Mouse (Mus musculus) right cerebral cortex, postnatal 10 days (tissue): ENCODE data around the gene Neto2.
"Not testable (repeated sequence)": the region's sequence is repeated elsewhere in the genome, so short reads cannot be mapped to it uniquely, and the experiment has no call there.

Source experiments
- DNase-seq, 2 experiments: peaks; one replicate each; pipeline ENCODE4 v3.0.0; 2021; ENCODE audit warnings: low spot score in 2 of 2

Gene Neto2

DNA sequence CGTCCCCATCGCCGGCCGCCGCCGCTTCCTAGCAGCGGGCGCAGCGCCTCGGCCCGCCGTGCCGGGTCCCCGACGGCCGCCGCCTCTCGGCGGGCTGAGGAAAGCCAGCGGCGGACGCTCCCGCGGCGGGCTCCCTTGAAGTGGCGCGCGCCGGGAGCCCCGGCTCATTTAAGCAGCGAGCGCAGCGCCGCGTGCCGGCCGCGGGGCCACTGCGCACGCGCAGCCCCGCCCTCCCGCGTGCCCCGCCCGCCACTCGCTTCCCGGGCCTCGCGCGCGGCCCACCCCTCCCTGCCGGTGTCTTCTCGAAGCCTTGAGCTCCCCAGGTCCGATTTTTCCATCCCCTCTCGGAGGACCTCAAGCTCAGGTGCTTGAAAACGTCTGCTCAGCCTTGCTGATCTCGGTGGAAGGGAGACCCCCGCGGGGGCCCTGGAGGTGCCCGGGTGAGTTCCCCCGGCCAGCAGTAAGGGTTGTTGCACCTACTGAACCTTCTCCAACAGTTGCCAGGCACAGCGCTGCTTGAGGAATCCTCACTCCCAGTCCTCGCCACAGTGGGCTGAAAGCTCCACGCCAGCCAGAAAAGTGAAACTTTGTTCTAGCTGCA is at the start of gene Neto2:
TSS of gene Neto2 (minus strand) at position 174 of the 601 bp plus-strand sequence.
- peak; percentile 89 for DNase-seq

GRCm38 (mm10) chr8:85745053-85745452 is 44.3 kb upstream of the Neto2 start:
- DNase-seq = no peak

DNA sequence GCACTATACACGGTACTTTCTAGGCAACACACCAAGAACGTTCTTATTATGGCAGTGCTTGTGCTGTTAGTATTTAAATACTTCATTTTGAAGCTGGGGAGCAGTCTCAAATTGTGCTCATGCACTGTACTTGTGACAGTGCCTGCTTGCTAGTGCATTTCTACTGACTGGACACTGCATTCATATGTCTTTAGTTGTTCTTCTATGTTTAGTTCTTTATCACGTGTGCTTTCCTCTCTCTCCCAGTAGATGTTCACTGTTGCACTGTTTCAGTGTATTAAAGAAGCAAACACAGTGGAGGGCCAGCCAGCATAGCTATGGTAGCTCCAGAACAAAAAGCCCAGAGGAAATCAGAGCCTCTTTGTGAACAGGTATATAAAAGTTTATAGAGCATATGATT is 29.8 kb upstream of the Neto2 start:
- DNase-seq = no peak

- no peak for DNase-seq
These were observed 16.5 kb upstream of the Neto2 start for GRCm38 (mm10) chr8:85717271-85717670.

GRCm38 (mm10) chr8:85716696-85717095 is 16.0 kb upstream of the Neto2 start:
- DNase-seq = no peak

- no peak for DNase-seq
These were observed 6.3 kb upstream of the Neto2 start for GRCm38 (mm10) chr8:85706988-85707387.

DNA sequence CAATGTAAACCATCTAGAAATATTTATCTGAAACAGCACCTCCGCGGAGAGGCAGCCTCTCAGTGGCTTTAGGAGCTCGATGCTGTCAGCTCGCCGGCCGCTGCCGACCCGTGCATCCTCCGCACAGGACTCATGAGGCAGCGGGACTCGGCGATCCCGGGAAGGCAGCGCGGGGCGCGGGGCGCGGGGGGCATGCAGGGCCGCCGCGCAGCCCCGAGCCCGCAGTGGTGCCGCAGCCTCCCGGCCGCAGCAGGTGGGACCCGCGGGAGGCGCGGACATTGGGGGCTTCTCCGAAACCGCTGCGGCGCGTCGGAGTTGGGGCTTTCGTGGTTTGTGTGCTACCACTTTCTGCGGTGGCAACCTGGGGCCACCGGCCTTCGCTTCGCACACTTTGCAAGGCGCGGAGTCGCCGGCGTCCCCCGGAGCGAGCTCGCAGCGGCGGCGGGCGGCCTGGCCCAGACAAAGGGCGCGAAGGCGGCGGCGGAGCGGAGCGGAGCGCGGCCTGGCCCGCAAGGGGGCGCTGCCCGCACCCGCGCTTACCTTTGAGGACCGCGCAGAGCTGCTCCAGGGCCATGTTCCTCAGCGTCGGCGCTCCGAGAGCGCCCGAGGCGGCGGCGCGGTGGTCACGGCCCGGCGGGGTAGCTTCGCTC is 498 bp downstream of the Neto2 start:
- peak; percentile 70 to 76 for DNase-seq

- DNase-seq = peak; percentile 84 to 87
These were observed 1.7 kb downstream of the Neto2 start for GRCm38 (mm10) chr8:85699051-85699450.

DNA sequence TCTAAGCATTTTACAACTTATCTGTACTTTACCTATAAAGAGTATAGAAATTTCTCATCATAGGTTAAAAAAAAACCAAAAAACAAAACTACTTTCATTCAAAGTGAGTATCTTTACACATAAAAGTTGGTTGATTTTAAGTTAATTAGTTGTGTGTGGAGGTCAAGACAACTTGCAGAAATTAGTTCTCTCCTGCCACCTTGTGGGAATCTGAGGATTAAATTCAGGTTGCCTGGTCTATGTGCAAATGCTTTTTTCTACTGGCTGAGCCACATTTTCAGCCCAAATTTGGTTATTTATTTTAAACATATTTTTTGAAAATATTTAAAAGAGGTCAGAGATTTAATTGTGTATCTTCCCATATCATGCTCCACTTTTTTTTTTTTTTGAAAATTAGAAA is 35.6 kb downstream of the Neto2 start:
- peak in 1 of 2 experiments; percentile 34 for DNase-seq

DNA sequence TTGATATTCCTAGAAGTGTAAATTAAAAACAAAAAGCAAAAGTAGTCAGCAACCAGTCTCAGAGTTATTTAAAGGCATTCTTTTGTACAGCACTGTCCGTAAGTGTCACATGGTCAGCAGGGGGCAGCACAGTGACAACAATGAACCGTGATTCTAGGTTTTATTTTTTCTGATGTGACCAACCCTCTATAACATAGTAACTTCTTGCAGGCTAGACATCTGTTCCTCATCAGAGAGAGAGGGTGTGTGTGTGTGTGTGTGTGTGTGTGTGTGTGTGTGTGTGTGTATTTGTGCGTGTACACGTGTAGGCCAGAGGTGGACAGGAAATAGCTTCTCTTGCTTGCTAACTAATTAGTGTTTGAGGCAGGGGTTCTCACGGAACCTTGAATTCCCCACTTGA is 38.7 kb downstream of the Neto2 start:
- DNase-seq = peak; percentile 43 to 64

DNA sequence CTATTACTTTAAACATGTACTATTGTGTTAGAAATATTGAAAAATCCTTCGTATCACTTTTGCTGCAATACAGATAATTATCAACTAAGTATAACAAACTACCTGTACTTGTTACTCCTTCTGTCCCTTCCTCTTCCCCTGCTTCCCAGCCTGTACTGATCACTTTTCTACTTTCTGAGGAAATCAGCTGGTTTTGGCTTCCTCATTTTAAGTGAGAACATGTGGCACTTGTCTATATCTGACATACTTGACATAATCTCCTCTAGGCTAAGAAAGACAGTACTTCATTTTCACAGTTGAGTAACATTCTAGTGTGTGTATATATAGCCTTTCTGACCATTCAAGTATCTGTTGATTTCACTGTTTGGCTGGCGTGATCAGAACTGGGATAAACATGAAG is 49.5 kb downstream of the Neto2 start:
- DNase-seq = no peak

DNA sequence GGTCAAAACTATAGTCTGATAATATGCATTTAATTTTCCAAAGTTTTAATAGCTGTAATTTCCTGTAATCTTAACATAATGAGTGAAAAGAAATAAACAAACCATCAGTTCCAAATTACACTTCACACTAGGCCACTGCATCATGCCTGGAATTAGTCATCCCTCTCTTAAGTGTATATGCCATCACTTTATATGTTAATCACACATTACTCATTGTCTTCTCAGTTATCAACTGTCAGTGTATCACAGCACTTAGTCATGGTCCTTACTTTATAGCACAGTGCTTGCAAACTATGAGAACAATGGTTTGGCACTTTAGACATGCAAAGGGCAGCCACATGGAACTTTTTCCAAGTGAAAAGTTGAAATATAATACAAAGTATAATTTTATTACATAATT is 52.2 kb downstream of the Neto2 start:
- DNase-seq = no peak

- DNase-seq = no peak
These were observed 55.6 kb downstream of the Neto2 start for GRCm38 (mm10) chr8:85644921-85645665.

GRCm38 (mm10) chr8:85624450-85624849 is 76.3 kb downstream of the Neto2 start:
- no peak for DNase-seq

- no peak for DNase-seq
These were observed 77.5 kb downstream of the Neto2 start for GRCm38 (mm10) chr8:85623246-85623645.

DNA sequence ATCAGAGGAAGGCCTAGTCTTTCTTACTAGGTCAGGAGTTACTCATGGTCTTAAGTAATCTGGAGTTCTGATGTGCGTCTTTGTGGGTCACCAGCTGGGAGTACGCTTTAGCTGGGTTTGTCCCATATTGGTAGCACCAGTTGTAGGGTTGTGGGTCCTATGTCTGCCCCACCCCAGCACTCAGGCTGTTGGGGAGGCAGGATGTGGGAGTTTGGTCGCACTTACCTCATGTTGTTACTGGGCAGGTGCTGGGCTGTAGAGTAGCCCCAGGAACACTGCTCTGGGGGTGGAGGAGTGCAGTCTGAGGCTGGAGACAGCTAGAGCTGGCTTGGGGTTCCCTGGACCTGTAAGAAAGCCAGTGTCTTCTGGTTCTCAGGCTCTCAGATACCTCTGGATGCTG is 81.9 kb downstream of the Neto2 start:
- no peak for DNase-seq

GRCm38 (mm10) chr8:85617125-85617524 is 83.6 kb downstream of the Neto2 start:
- not testable (repeated sequence) for DNase-seq

DNA sequence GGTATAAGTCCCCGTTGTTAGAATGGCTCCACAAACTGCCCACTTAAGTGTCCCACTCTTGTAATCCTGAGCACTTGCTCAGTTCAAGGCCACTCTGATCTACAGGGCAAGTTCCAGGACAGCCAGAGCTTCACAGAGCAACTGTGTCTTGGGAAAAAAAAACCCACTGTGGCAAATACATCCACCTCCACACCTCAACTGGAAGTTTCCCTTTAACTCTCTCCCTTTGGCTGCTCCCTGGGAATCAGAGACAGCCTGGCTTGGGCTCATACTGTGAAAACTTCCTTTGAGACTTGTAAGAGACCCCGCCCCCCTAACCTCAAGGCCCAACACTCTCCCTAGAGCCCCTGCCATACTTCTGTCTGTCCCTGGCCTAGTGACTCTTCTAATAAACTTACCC is 91.9 kb downstream of the Neto2 start:
- DNase-seq = no peak

GRCm38 (mm10) chr8:85607804-85608203 is 92.9 kb downstream of the Neto2 start:
- DNase-seq = no peak

DNA sequence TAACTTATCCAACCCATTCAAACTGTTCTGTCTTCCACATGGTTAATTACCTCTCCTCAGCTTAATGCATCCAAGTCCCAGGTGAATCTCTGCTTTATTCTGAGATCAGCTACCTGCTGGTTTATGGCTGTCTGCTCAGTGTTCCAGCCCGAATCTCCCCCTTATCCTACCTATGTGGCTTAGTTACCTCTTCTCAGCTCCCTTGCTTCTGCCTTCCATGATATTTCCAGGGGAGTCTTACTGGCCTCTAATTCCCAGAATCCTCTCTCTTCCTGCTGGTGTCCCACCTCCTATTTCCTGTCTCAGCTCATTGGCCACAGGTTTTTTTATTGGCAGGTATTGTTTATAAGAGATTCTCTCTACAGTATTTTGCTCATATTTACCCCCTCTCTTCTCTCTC is 93.8 kb downstream of the Neto2 start:
- no peak for DNase-seq

GRCm38 (mm10) chr8:85606561-85606960 is 94.2 kb downstream of the Neto2 start:
- DNase-seq = no peak

- DNase-seq = no peak
These were observed 96.5 kb downstream of the Neto2 start for GRCm38 (mm10) chr8:85604201-85604600.
